Mouse (Mus musculus) kidney, adult 8-10 months (tissue): ENCODE data around the gene Gpc5.
A peak's percentile ranks its signal among the peaks of the same experiment; 100 is the strongest.

Experiments
- DNase-seq, 2 experiments: peaks; one replicate each; pipeline ENCODE4 v3.0.0; 2022

Gpc5 gene

GRCm38 (mm10) chr14:116415511-116415910, 1323.5 kb downstream of the Gpc5 start:
- DNase-seq, result no peak

- no peak for DNase-seq
Measured at GRCm38 (mm10) chr14:116448219-116448618, 1356.2 kb downstream of the Gpc5 start.

- no peak for DNase-seq
Measured at GRCm38 (mm10) chr14:116453356-116453755, 1361.3 kb downstream of the Gpc5 start.

GRCm38 (mm10) chr14:116456211-116456610, 1364.2 kb downstream of the Gpc5 start:
- DNase-seq, result no peak

- DNase-seq, result no peak
Measured at GRCm38 (mm10) chr14:116473378-116474179, 1381.6 kb downstream of the Gpc5 start.

- DNase-seq, result no peak
Measured at GRCm38 (mm10) chr14:116494285-116494850, 1402.4 kb downstream of the Gpc5 start.

- no peak for DNase-seq
Measured at GRCm38 (mm10) chr14:116538216-116538615, 1446.2 kb downstream of the Gpc5 start.

- no peak for DNase-seq
Measured at GRCm38 (mm10) chr14:116543746-116544145, 1451.7 kb downstream of the Gpc5 start.

- no peak for DNase-seq
Measured at GRCm38 (mm10) chr14:116551401-116551800, 1459.4 kb downstream of the Gpc5 start.

- no peak for DNase-seq
Measured at GRCm38 (mm10) chr14:116553316-116553715, 1461.3 kb downstream of the Gpc5 start.

- DNase-seq, result no peak
Measured at GRCm38 (mm10) chr14:116558141-116558800, 1466.3 kb downstream of the Gpc5 start.

GRCm38 (mm10) chr14:116559990-116560389, 1468.0 kb downstream of the Gpc5 start:
- DNase-seq, result peak; percentile 8 to 23
